Mouse (Mus musculus) hindbrain, embryonic 10.5 days (tissue): ENCODE data around the gene Add1. TPM values are rescaled to one million over a fixed set of nuclear protein-coding genes. Genes with fewer than 3 reads are reported as not detected.
"Not testable (repeated sequence)": the region's sequence is repeated elsewhere in the genome, so short reads cannot be mapped to it uniquely, and the experiment has no call there.

Experiments
- DNase-seq: peaks from one replicate; pipeline ENCODE4 v3.0.0-alpha.2; 2017; ENCODE audit warnings: low spot score
- H3K27ac ChIP-seq: fragments of 300-500 bp; sonication (generic); 2 replicates; pipeline ENCODE4 v1.5.1; 2016; ENCODE audit warnings: mild to moderate bottlenecking, moderate library complexity
- H3K27me3 ChIP-seq: fragments of 300-500 bp; sonication (generic); 2 replicates; pipeline ENCODE4 v1.6.1; 2016; ENCODE audit warnings: mild to moderate bottlenecking; ENCODE audit not compliant: poor library complexity, insufficient read depth, severe bottlenecking
- H3K36me3 ChIP-seq: fragments of 300-500 bp; sonication (generic); 2 replicates; pipeline ENCODE4 v1.6.1; 2016; ENCODE audit warnings: mild to moderate bottlenecking, moderate library complexity
- H3K4me1 ChIP-seq: fragments of 300-500 bp; sonication (generic); replicated peaks from 2 replicates; pipeline ENCODE4 v1.6.1; 2016; ENCODE audit warnings: mild to moderate bottlenecking
- H3K4me3 ChIP-seq: fragments of 300-500 bp; sonication (generic); 2 replicates; pipeline ENCODE4 v1.5.1; 2016; ENCODE audit warnings: mild to moderate bottlenecking, moderate library complexity
- H3K9me3 ChIP-seq: fragments of 300-500 bp; sonication (generic); 2 replicates; pipeline ENCODE4 v1.6.1; 2016; ENCODE audit warnings: mild to moderate bottlenecking, moderate library complexity
- WGBS: fragments of 180-500 bp; shearing (Covaris S2); methylation state at CpG from one replicate; pipeline ENCODE4 v1.1.7; 2016; 5-methylcytosine and 5-hydroxymethylcytosine counted together
- polyA plus RNA-seq: library from polyadenylated mRNA; unstranded; fragments of >200 nt; fragmentation: Nextera tagmentation; extraction: Ambion mirVana; gene quantifications from 2 replicates; pipeline ENCODE4 v1.2.1, GENCODE M21; 2016

The Add1 gene
- polyA plus RNA-seq, 1 experiment from 2014 or later = 194 TPM

GRCm38 (mm10) chr5:34565545-34566283 lies 7.8 kb upstream of the Add1 start:
- H3K4me3 ChIP-seq = no peak overlapping the region
- no peaks in the 10 kb centered on the region for H3K27me3 ChIP-seq
- peaks cover 37% of the 10 kb centered on the region for H3K36me3 ChIP-seq
- no peak overlapping the region for H3K27ac ChIP-seq
- H3K4me1 ChIP-seq = no peaks in the 10 kb centered on the region
- no peaks in the 10 kb centered on the region for H3K9me3 ChIP-seq
- no peak for DNase-seq
- WGBS = 87% methylated on average over 7 of the region's 7 CpGs

DNA sequence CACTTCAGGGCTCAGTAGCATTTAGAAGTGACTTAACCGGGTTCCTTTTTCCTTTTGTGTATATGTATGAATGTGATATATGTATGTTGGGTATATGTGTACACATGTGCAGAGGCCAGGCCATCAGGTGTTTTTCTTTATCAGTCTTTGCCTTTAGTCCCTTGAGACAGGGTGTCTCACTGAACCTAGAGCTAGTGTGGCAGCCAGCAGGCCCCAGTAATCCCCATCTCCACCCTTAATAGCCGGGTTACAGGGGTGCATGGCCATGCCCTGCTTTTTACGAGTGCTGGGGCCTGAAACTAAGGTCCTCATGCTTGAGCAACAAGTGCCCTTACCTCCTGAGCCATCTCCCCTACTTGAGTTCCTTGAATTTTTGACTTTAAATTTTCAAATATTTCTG lies 1.9 kb upstream of the Add1 start:
- H3K36me3 ChIP-seq = 0 out of 2 replicates have a peak, but pooled peaks cover 4% of the 10 kb centered on the region
- no peak for DNase-seq
- H3K27ac ChIP-seq = no peak overlapping the region
- H3K4me1 ChIP-seq = peaks cover 25% of the 10 kb centered on the region
- H3K27me3 ChIP-seq = no peaks in the 10 kb centered on the region
- WGBS = 82% methylated on average over 3 of the region's 3 CpGs
- H3K4me3 ChIP-seq = no peak overlapping the region
- H3K9me3 ChIP-seq = no peaks in the 10 kb centered on the region

DNA sequence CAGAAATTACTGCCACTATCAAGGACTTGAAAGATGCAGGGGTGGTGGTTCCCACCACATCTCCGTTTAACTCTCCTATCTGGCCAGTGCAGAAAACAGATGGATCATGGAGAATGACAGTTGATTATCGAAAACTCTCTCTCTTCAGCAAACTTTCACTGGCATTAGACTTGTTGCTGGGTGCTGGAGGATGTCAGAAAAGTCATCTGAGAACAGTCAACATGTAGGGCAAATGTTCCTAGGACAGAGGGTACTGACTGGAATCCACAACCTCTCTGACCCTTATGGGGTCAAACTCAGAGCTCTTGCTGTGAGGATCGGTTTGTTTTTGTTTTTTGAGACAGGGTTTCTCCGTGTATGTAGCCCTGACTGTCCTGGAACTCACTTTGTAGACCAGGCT lies 896 bp upstream of the Add1 start:
- not testable (repeated sequence) for DNase-seq, H3K36me3 ChIP-seq, H3K9me3 ChIP-seq, H3K27me3 ChIP-seq
- H3K4me1 ChIP-seq = peaks cover 25% of the 10 kb centered on the region
- 51% methylated on average over 4 of the region's 4 CpGs for WGBS
- peak overlapping the region; percentile 99 for H3K27ac ChIP-seq
- peak overlapping the region; percentile 99 for H3K4me3 ChIP-seq

- no peak for DNase-seq
- Histone ChIP-seq H3K36me3 (peaks cover 15% of the 10 kb centered on the region), H3K4me1 (peaks cover 25% of the 10 kb centered on the region), H3K27me3 (no peaks in the 10 kb centered on the region), H3K27ac (peak overlapping the region; percentile 99), H3K9me3 (no peaks in the 10 kb centered on the region), H3K4me3 (peak overlapping the region; percentile 99)
- 53% methylated on average over 10 of the region's 10 CpGs for WGBS
These were observed 1.3 kb downstream of the Add1 start for GRCm38 (mm10) chr5:34574721-34575120.

GRCm38 (mm10) chr5:34576286-34576685 lies 2.8 kb downstream of the Add1 start:
- no peak overlapping the region for H3K4me3 ChIP-seq
- no peak for DNase-seq
- no peaks in the 10 kb centered on the region for H3K27me3 ChIP-seq
- H3K36me3 ChIP-seq = peaks cover 15% of the 10 kb centered on the region
- H3K27ac ChIP-seq = no peak overlapping the region
- peaks cover 25% of the 10 kb centered on the region for H3K4me1 ChIP-seq
- H3K9me3 ChIP-seq = no peaks in the 10 kb centered on the region
- 93% methylated on average over 1 of the region's 1 CpGs for WGBS

GRCm38 (mm10) chr5:34578038-34578655 lies 4.7 kb downstream of the Add1 start:
- no peak overlapping the region for H3K27ac ChIP-seq
- no peak for DNase-seq
- no peak overlapping the region for H3K4me3 ChIP-seq
- no peaks in the 10 kb centered on the region for H3K27me3 ChIP-seq
- H3K4me1 ChIP-seq = peaks cover 24% of the 10 kb centered on the region
- WGBS = 97% methylated on average over 7 of the region's 7 CpGs
- H3K36me3 ChIP-seq = peaks cover 15% of the 10 kb centered on the region
- no peaks in the 10 kb centered on the region for H3K9me3 ChIP-seq

- Histone ChIP-seq H3K4me3 (no peak overlapping the region), H3K9me3 (no peaks in the 10 kb centered on the region), H3K27ac (no peak overlapping the region), H3K36me3 (peaks cover 17% of the 10 kb centered on the region), H3K27me3 (no peaks in the 10 kb centered on the region), H3K4me1 (peaks cover 18% of the 10 kb centered on the region)
- 93% methylated on average over 3 of the region's 3 CpGs for WGBS
- DNase-seq = no peak
These were observed 5.9 kb downstream of the Add1 start for GRCm38 (mm10) chr5:34579377-34579776.

DNA sequence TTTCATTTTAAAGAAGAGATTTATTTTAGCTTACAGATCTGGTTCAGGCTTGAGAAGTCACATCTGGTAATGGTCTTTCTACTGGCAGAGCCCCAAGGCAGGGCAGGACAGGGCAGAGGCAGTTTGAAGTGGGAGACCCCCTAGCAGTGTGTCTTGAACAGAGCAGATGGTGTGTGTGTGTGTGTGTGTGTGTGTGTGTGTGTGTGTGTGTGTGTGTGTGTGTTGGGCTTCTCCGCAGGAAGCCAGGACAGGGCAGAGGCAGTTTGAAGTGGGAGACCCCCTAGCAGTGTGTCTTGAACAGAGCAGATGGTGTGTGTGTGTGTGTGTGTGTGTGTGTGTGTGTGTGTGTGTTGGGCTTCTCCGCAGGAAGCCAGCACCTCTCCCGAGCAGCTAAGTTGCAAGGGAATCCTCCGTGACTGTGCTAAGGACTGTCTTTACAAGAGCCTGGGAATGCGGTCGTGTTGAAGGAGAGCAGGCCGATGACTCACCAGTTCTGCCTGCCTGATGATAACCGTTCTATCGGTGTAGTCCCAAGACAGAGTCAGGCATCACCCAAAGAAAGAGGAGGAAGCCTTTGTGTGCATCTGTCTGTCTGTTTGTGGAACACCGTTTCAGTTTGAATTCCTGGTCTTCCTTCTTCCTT lies 8.3 kb downstream of the Add1 start:
- not testable (repeated sequence) for H3K4me1 ChIP-seq, H3K9me3 ChIP-seq, DNase-seq, H3K4me3 ChIP-seq, H3K27me3 ChIP-seq
- peaks cover 17% of the 10 kb centered on the region for H3K36me3 ChIP-seq
- peak overlapping the region; percentile 14; the same call in 1 of the 2 replicates for H3K27ac ChIP-seq
- 62% methylated on average over 10 of the region's 10 CpGs for WGBS

GRCm38 (mm10) chr5:34582314-34582675 lies 8.8 kb downstream of the Add1 start:
- H3K27me3 ChIP-seq = no peaks in the 10 kb centered on the region
- no peak for DNase-seq
- 82% methylated on average over 5 of the region's 5 CpGs for WGBS

DNA sequence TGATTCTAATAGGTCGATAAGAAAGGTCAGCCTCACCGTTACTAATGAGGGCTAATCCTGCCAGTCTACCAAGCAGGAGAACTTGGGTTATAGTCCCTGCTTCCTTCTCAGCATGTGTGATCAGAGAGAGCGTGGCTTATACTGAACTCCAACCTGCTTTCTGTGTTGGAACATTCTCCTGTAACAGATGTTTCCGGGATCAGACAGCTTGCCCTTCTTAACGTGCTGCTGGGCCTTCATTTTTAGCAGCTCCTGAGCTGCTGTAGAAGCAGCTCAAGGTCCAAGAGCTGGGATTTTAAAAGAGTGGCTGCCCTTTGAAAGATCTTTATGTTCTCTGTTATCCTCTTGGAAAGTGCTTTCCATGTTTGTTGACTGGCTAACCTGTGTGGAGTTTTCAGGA lies 11.8 kb downstream of the Add1 start:
- peaks cover 6% of the 10 kb centered on the region for H3K36me3 ChIP-seq
- H3K27me3 ChIP-seq = no peaks in the 10 kb centered on the region
- no peak overlapping the region for H3K27ac ChIP-seq
- no peaks in the 10 kb centered on the region for H3K9me3 ChIP-seq
- WGBS = 79% methylated on average over 5 of the region's 5 CpGs
- peaks cover 16% of the 10 kb centered on the region for H3K4me1 ChIP-seq
- DNase-seq = no peak
- H3K4me3 ChIP-seq = no peak overlapping the region

More at GRCm38 (mm10) chr5:34582314-34582675, 8.8 kb downstream of the Add1 start:
- Histone ChIP-seq H3K27ac (peak overlapping the region; percentile 14; the same call in 1 of the 2 replicates), H3K4me3 (no peak overlapping the region), H3K9me3 (no peaks in the 10 kb centered on the region), H3K4me1 (0 out of 2 replicates have a peak, but pooled peaks cover 8% of the 10 kb centered on the region), H3K36me3 (peaks cover 13% of the 10 kb centered on the region)

DNA sequence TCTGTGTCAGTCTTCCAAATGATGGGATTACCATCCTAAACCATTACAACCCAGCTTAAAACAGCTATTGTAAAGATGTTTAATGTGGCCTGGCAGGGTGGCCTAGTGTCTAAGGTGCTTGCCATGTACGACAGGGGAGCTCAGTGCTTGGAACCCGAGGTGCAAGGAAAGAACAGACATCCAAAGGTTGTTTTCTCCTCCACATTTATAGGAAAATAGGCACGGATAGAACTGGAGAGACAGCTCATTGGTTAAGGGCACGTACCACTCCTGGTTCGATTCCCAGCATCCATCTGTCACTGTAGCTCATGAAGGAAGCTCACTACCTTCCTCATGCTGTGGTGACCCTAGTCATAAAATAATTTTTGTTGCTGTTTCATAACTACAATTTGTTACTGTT lies 14.4 kb downstream of the Add1 start:
- WGBS = 90% methylated on average over 5 of the region's 5 CpGs
- no peak overlapping the region for H3K4me3 ChIP-seq
- H3K27ac ChIP-seq = no peak overlapping the region
- peaks cover 25% of the 10 kb centered on the region for H3K4me1 ChIP-seq
- H3K9me3 ChIP-seq = no peaks in the 10 kb centered on the region
- no peaks in the 10 kb centered on the region for H3K27me3 ChIP-seq
- peaks cover 10% of the 10 kb centered on the region for H3K36me3 ChIP-seq
- DNase-seq = no peak

GRCm38 (mm10) chr5:34590059-34590458 lies 16.6 kb downstream of the Add1 start:
- Histone ChIP-seq H3K4me1 (peaks cover 25% of the 10 kb centered on the region), H3K36me3 (peaks cover 14% of the 10 kb centered on the region), H3K4me3 (no peak overlapping the region), H3K27ac (peak overlapping the region; percentile 56; the same call in 1 of the 2 replicates), H3K27me3 (no peaks in the 10 kb centered on the region), H3K9me3 (no peaks in the 10 kb centered on the region)
- 10% methylated on average over 5 of the region's 5 CpGs for WGBS
- DNase-seq = no peak

- DNase-seq = no peak
- Histone ChIP-seq H3K27ac (no peak overlapping the region), H3K4me1 (peaks cover 25% of the 10 kb centered on the region), H3K36me3 (peaks cover 14% of the 10 kb centered on the region), H3K4me3 (no peak overlapping the region), H3K27me3 (no peaks in the 10 kb centered on the region), H3K9me3 (no peaks in the 10 kb centered on the region)
- 51% methylated on average over 4 of the region's 4 CpGs for WGBS
These were observed 17.2 kb downstream of the Add1 start for GRCm38 (mm10) chr5:34590702-34591101.
